Mouse (Mus musculus) heart, embryonic 16.5 days (tissue): ENCODE measurements around the gene Nckap5. TPM values are rescaled to one million over a fixed set of nuclear protein-coding genes. Genes with fewer than 3 reads are reported as not detected.

Source experiments
- ATAC-seq: fragments of 200-750 bp; cut with Nextera tagmentation; replicated peaks from 2 replicates; pipeline ENCODE4 v1.8.0; 2017; ENCODE audit warnings: moderate number of reproducible peaks; ENCODE audit not compliant: insufficient read depth, low FRiP score; ENCODE audit errors: extremely low read depth
- H3K27ac ChIP-seq: fragments of 300-500 bp; sonication (generic); 2 replicates; pipeline ENCODE4 v1.5.1; 2014; ENCODE audit warnings: mild to moderate bottlenecking, low read length, control low read depth, moderate library complexity
- H3K27me3 ChIP-seq: fragments of 300-500 bp; sonication (generic); 2 replicates; pipeline ENCODE4 v1.6.1; 2014; ENCODE audit warnings: low read length, mixed read lengths; ENCODE audit not compliant: control insufficient read depth, insufficient read depth
- H3K36me3 ChIP-seq: fragments of 300-500 bp; sonication (generic); 2 replicates; pipeline ENCODE4 v1.6.1; 2014; ENCODE audit not compliant: control insufficient read depth, insufficient read depth
- H3K4me1 ChIP-seq: fragments of 300-500 bp; sonication (generic); 2 replicates; pipeline ENCODE4 v1.6.1; 2014; ENCODE audit warnings: low read length, mixed read lengths; ENCODE audit not compliant: control insufficient read depth, insufficient read depth
- H3K4me2 ChIP-seq: fragments of 300-500 bp; sonication (generic); 2 replicates; pipeline ENCODE4 v1.6.1; 2014; ENCODE audit warnings: low read depth, mild to moderate bottlenecking, control low read depth, low read length
- H3K4me3 ChIP-seq: fragments of 300-500 bp; sonication (generic); 2 replicates; pipeline ENCODE4 v1.5.1; 2014; ENCODE audit warnings: mild to moderate bottlenecking, control low read depth, low read length
- H3K9ac ChIP-seq: fragments of 300-500 bp; sonication (generic); 2 replicates; pipeline ENCODE4 v1.6.1; 2014; ENCODE audit warnings: low read length, control low read depth
- H3K9me3 ChIP-seq: fragments of 300-500 bp; sonication (generic); replicated peaks from 2 replicates; pipeline ENCODE4 v1.6.1; 2016; ENCODE audit warnings: low read length; ENCODE audit not compliant: control insufficient read depth
- WGBS: fragments of 180-500 bp; shearing (Covaris S2); extraction: QIAGEN DNeasy Blood & Tissue Kit; methylation state at CpG from one replicate; pipeline ENCODE4 v1.1.7; 2014; 5-methylcytosine and 5-hydroxymethylcytosine counted together
- polyA plus RNA-seq: library from polyadenylated mRNA; unstranded; fragments of >200 nt; fragmentation: Nextera tagmentation; extraction: Ambion mirVana; gene quantifications from 2 replicates; pipeline ENCODE4 v1.2.1, GENCODE M21; 2015

The Nckap5 gene
- polyA plus RNA-seq, 1 experiment from 2014 or later = 8.0 TPM

- no peaks in the 10 kb centered on the region for H3K4me1 ChIP-seq
- no peak overlapping the region for H3K9ac ChIP-seq
- H3K27me3 ChIP-seq = no peaks in the 10 kb centered on the region
- no peaks in the 10 kb centered on the region for H3K36me3 ChIP-seq
- WGBS = 91% methylated on average over 10 of the region's 10 CpGs
- no peaks in the 10 kb centered on the region for H3K9me3 ChIP-seq
- H3K4me3 ChIP-seq = no peak overlapping the region
- no peak overlapping the region for H3K27ac ChIP-seq
- no peak for ATAC-seq
- H3K4me2 ChIP-seq = no peak overlapping the region
Measured at GRCm38 (mm10) chr1:125925486-125925885, 905.1 kb downstream of the Nckap5 start.

GRCm38 (mm10) chr1:125923062-125923461 is 907.5 kb downstream of the Nckap5 start:
- H3K27ac ChIP-seq = no peak overlapping the region
- no peaks in the 10 kb centered on the region for H3K27me3 ChIP-seq
- H3K4me3 ChIP-seq = no peak overlapping the region
- H3K4me2 ChIP-seq = no peak overlapping the region
- no peak overlapping the region for H3K9ac ChIP-seq
- WGBS = 54% methylated on average over 2 of the region's 2 CpGs
- no peaks in the 10 kb centered on the region for H3K36me3 ChIP-seq
- peaks cover 4% of the 10 kb centered on the region; the same call in 1 of the 2 replicates for H3K9me3 ChIP-seq
- ATAC-seq = no peak
- no peaks in the 10 kb centered on the region for H3K4me1 ChIP-seq

- peaks cover 4% of the 10 kb centered on the region; the same call in 1 of the 2 replicates for H3K9me3 ChIP-seq
- no peaks in the 10 kb centered on the region for H3K27me3 ChIP-seq
- 89% methylated on average over 3 of the region's 3 CpGs for WGBS
- no peak overlapping the region for H3K4me3 ChIP-seq
- no peak for ATAC-seq
- H3K9ac ChIP-seq = no peak overlapping the region
- H3K4me2 ChIP-seq = no peak overlapping the region
- no peaks in the 10 kb centered on the region for H3K36me3 ChIP-seq
- H3K27ac ChIP-seq = no peak overlapping the region
- H3K4me1 ChIP-seq = no peaks in the 10 kb centered on the region
Measured at GRCm38 (mm10) chr1:125920696-125921095, 909.9 kb downstream of the Nckap5 start.

GRCm38 (mm10) chr1:125912601-125913600 is 917.7 kb downstream of the Nckap5 start, which contains the start of gene Lypd1:
Gene Lypd1 (minus strand): TSS chr1:125913101.
- no peaks in the 10 kb centered on the region for H3K36me3 ChIP-seq
- peak within 1 kb of the TSS; percentile 85 for H3K4me2 ChIP-seq
- no peak within 1 kb of the TSS for H3K27ac ChIP-seq
- H3K27me3 ChIP-seq = peaks cover 34% of the 10 kb centered on the region
- H3K4me1 ChIP-seq = peaks cover 16% of the 10 kb centered on the region; the same call in 1 of the 2 replicates
- no peaks in the 10 kb centered on the region for H3K9me3 ChIP-seq
- no peak within 1 kb of the TSS for H3K9ac ChIP-seq
- peak within 1 kb of the TSS; percentile 51 for H3K4me3 ChIP-seq
- no peak for ATAC-seq
- WGBS = 9% methylated on average over 30 of the region's 30 CpGs

- Histone ChIP-seq H3K4me2 (peak overlapping the region; percentile 85), H3K36me3 (no peaks in the 10 kb centered on the region), H3K9me3 (no peaks in the 10 kb centered on the region), H3K4me3 (peak overlapping the region; percentile 51), H3K9ac (peak overlapping the region; percentile 6; the same call in 1 of the 2 replicates), H3K4me1 (peaks cover 16% of the 10 kb centered on the region; the same call in 1 of the 2 replicates), H3K27me3 (peaks cover 34% of the 10 kb centered on the region), H3K27ac (no peak overlapping the region)
- WGBS = under 1% methylated on average over 43 of the region's 43 CpGs
- peak; percentile 56; the same call in 1 of the 2 replicates for ATAC-seq
Measured at GRCm38 (mm10) chr1:125911901-125912445, 918.6 kb downstream of the Nckap5 start.

GRCm38 (mm10) chr1:125911337-125911900 is 919.2 kb downstream of the Nckap5 start:
- Histone ChIP-seq H3K36me3 (no peaks in the 10 kb centered on the region), H3K4me1 (peaks cover 16% of the 10 kb centered on the region; the same call in 1 of the 2 replicates), H3K9me3 (no peaks in the 10 kb centered on the region), H3K9ac (peak overlapping the region; percentile 6; the same call in 1 of the 2 replicates), H3K27ac (no peak overlapping the region), H3K27me3 (peaks cover 34% of the 10 kb centered on the region), H3K4me2 (peak overlapping the region; percentile 85), H3K4me3 (peak overlapping the region; percentile 51)
- under 1% methylated on average over 35 of the region's 35 CpGs for WGBS
- peak; percentile 35; the same call in 1 of the 2 replicates for ATAC-seq

GRCm38 (mm10) chr1:125910871-125911265 is 919.7 kb downstream of the Nckap5 start:
- peaks cover 16% of the 10 kb centered on the region; the same call in 1 of the 2 replicates for H3K4me1 ChIP-seq
- no peak overlapping the region for H3K9ac ChIP-seq
- H3K27me3 ChIP-seq = peaks cover 34% of the 10 kb centered on the region
- H3K4me3 ChIP-seq = peak overlapping the region; percentile 51
- H3K9me3 ChIP-seq = no peaks in the 10 kb centered on the region
- WGBS = 2% methylated on average over 9 of the region's 9 CpGs
- peak overlapping the region; percentile 85 for H3K4me2 ChIP-seq
- ATAC-seq = no peak
- H3K27ac ChIP-seq = no peak overlapping the region
- no peaks in the 10 kb centered on the region for H3K36me3 ChIP-seq

- Histone ChIP-seq H3K9me3 (no peaks in the 10 kb centered on the region), H3K27ac (no peak overlapping the region), H3K4me1 (peaks cover 16% of the 10 kb centered on the region; the same call in 1 of the 2 replicates), H3K27me3 (peaks cover 34% of the 10 kb centered on the region), H3K36me3 (no peaks in the 10 kb centered on the region), H3K4me3 (peak overlapping the region; percentile 51), H3K4me2 (peak overlapping the region; percentile 85), H3K9ac (no peak overlapping the region)
- ATAC-seq = peak; percentile 29; the same call in 1 of the 2 replicates
- 15% methylated on average over 14 of the region's 14 CpGs for WGBS
Measured at GRCm38 (mm10) chr1:125910211-125910870, 920.3 kb downstream of the Nckap5 start.
